Mouse (Mus musculus) c-Kit-positive CD71-positive TER-119-positive erythroid progenitor cells, embryonic 14.5 days (primary cell): ENCODE results near the gene Tbcc.
"Not testable (repeated sequence)": the region's sequence is repeated elsewhere in the genome, so short reads cannot be mapped to it uniquely, and the experiment has no call there.

ENCODE experiments used
- DNase-seq: peaks from one replicate; pipeline ENCODE4 v3.0.0-alpha.2; 2013; ENCODE audit warnings: low spot score

The Tbcc gene

DNA sequence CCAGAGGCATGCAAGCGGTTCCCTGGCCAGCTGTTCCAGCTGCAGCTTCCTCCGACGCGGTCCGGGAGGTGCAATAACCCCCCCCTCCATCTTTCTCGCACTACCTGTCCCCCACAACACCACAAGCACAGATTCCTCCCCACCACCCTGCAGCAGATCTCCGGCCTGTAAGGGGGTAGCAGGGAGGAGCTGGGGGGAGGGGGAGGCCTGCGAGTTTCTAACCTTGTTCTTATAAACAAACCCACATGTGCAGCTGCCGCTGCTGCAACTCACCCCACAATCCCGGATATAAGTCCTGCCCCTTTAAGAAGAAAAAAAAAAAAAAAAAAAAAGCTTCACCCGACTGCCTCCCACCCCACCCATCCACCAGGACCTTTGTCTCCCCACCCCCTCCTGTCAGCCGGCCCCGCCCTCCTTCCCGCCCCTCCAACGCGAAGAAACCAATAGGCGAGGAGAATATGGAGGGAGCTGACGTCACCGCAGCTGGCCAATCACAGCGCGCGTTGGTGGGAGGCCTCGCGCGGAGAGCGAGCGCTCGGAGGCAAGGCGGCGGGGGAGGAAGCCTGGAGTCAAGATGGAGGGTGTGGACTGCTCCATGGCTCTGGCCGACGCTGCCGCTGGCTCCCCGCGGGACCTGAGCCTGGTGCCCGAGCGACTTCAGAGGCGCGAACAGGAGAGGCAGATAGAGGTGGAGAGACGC is at the start of gene Tbcc:
Tbcc (plus strand) TSS at position 569 of the 700 bp plus-strand sequence.
- DNase-seq, result peak; percentile 98

DNA sequence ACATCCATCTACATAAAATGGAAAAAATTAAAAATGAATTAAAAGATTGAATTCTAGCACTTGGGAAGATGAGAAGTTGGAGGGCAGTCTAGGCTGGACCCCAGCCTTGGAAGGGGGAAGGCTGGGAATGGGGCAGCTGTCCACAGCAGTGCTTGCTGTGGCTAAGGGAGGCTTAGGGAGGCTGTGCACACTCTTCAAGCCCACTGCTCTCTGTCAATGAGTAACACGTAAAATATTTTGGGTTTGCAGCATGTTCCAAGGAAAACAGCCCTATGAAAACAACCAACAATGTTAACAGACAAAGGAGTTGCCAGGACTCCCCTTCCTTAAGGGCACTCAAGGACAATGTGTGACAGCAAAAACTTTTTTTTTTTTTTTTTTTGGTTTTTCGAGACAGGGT is 47.5 kb upstream of the Tbcc start:
- no peak for DNase-seq

DNA sequence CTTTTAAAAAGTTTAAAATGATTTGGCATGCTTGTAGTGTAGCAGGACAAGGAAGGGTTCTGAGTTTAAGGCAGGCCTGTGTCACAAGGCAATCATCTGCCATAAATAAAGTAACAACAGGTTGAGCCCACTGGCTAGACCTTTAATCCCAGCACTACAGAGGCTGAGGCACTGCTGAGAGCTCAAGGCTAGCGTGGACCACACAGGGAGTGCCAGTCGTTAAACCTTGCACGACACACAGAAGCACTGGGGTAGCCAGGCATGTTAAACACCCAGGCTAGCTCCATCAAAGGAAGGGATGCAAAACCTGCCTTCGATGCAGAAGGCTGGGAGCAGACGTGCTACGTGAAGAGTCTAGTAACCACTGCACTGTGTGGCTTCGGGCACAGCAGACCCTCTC is 46.8 kb upstream of the Tbcc start:
- DNase-seq, result no peak

DNA sequence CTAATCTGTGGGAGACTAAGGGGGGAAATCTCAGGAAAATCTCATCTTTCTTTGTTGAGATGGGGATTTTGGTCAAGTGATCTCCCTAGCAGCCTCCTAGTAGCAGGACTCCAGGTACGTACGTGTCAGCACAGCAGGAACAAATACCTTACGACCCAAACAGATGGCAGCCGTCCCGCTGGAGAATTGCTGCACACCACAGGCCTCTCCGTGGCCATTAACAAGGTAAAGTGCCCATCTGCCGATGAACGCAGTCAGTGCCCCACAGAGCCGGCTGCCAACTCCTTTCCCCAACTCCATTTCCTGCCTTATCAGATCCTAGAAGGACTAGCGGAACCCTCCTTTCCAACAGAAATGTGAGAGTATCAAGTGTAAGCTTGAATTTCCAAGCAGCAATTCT is 45.7 kb upstream of the Tbcc start:
- no peak for DNase-seq

DNA sequence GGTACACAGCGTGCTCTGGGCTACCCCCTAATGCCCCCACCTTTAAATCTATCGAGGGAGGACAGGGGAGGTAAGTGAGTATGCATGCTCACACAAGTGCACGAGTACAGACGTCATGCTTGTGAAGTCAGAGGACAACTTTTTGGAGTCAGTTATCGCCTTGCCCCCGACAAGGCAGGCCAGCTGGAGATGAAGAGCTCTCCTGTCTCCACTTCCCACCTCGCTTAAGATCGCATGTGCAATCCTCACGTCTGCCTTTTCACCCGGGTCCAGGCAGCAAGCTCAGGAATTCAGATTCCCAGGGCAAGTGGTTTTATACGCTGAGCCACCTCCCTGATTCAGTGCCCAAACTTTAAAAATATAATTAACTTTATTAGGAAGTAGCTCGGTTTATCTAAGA is 45.2 kb upstream of the Tbcc start:
- no peak for DNase-seq

DNA sequence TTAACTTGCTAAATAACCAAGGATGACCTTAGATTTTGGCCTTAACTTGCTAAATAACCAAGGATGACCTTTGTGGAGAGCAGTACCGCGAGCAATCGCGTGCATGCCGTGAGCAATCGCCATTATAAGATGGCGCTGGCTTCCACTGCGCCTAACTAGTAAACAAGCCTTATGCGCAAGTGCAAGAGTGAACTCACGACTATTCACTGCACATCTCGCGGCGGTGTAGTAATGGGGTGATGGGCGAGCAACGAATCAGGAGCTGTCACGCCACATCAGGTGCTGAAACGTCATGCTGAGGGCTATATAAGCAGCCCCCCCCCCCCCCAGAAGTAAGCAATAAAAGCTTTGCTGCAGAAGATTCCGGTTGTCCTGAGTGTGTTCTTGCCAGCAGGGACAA is 43.9 kb upstream of the Tbcc start:
- DNase-seq, result not testable (repeated sequence)

DNA sequence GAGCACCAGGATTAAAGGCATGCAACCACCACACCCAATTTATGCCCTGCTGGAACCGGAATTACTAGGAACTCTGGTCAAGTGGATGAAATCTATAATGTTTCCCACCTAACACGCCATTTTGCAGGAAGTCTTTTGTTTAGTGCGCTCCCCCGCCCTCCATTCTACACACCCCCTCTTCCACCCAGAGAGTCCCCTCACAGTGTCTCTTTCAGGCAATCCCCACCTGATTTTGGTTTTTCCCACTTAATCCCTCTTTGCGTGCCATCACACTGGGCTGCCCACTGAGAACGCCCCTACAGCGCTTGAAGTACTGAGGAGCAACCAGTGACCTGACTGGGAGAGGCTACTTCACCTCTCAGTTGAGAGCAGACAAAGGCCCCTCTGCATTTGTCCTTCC is 43.3 kb upstream of the Tbcc start:
- no peak for DNase-seq

DNA sequence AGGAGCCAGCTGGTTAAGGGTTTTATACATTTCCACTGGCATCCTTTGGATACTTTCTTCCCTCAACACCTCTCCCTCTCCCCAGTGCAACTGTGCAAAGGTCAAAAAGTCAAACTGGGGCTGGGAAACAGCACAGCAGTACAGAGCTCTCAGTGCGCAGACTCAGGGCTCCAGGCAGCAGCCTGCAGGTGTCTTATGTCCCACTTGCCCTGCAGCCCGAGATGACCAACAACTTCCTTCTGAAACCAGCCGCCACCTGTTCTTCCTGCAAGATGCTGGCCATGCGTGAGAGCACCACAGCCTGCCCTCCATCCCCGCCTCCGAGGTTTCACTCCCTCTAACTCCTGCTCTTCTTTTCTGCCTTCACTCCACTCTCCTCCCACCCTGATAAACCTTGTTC is 37.8 kb upstream of the Tbcc start:
- DNase-seq, result no peak

DNA sequence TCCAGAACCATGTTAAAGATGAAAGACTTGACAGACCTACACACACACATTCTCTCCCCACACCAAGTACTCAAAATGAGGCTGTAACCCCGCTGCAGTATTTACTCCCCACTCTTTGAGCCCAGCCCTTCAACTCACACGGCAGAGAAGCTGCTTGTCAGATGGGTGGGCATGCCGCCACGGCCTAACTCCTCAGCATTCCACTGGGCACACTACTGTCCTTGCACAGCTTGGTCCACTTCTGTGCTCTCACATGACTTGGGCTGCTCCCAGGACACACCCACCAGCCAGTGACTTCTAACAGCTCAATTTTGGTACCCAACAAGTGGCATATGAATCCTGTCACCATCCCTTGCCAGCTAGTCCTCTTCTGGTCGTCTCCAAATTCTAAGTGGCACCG is 37.2 kb upstream of the Tbcc start:
- DNase-seq, result no peak

DNA sequence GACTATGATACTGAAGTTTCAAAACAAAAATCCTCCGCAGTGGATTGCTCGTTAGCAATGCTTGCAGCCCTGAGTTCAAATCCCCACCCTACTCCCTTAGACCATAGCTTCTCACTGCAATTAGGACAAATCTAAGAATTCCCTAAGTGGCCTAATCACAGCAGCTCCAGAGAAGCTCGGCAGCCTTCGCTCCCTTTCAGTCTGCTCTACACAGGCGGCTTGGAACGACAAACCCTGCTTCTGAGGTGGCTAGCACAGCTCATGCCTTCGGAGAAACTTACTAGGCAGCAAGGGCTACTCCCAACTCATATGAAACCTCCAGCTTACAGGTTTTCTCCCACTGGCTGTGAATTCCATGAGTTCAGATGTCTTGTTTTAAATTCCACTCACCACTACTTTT is 36.4 kb upstream of the Tbcc start:
- no peak for DNase-seq

DNA sequence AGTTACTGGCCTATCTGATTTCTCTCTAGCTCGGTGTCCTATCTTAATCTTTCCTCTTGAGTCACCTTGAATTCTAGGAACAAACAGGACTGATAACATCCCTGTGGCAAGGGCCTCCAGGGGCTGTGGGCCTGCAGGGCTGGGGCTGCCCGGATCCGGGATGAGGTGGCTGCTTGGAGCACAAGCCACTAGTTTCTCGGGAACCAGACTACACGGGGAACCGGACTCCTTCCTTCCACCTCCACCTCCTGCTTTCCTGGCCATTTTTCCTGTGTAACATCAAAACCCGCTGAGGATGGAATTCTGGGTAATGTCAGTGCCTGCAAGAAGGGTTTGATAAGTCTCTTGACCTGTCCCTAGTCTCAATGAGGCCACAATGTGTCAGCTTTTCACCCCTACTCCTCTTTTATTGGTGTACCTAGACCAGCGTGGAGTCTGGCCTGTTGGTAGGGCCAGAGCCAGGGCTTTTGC is 35.8 kb upstream of the Tbcc start:
- no peak for DNase-seq

DNA sequence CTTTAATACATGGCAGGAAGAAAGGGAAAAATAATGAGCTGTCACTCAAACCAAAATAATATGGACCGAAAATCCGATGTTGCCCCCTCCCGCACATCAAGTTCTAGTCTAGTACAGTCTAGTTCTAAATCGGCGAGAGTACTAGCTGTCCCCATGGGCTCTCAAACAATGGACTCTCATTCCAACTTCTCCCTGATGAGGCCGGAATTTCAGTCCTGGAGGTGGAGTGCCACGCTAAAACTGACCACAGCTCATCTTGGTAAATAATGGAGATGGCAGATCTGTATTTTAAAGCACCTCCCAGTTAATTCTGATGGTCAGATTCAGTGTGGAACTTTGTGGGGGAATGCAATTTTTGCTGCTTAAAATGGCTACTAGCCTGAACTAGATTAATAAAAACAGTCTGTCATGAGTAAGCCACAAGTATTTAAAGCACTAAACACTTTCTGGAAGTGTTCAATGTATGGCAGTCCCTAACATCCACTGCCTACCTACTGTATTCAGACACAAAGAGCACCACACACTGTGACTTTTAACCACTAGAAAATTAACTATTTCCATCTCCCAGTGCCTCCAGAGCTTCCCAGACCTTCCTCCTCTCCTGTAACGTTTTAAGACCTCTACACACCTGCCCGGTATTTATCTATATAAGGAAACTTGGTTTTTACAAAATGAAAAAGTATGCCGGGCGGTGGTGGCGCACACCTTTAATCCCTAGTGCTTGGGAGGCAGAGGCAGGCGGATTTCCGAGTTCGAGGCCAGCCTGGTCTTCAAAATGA is 35.0 kb upstream of the Tbcc start:
- peak; percentile 26 for DNase-seq

DNA sequence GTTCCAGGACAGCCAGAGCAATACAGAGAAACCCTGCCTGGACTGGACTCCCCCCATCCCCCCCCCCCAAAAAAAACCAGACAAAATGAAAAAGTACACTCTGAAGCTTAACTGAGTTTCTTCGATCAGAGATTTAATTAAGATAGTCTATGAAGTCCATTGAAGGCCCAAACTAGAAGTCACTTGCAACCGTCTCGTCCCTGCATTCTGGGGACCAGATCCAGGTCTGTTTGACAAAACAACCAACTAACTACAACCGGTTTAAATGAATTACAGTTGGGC is 34.4 kb upstream of the Tbcc start:
- DNase-seq, result no peak

DNA sequence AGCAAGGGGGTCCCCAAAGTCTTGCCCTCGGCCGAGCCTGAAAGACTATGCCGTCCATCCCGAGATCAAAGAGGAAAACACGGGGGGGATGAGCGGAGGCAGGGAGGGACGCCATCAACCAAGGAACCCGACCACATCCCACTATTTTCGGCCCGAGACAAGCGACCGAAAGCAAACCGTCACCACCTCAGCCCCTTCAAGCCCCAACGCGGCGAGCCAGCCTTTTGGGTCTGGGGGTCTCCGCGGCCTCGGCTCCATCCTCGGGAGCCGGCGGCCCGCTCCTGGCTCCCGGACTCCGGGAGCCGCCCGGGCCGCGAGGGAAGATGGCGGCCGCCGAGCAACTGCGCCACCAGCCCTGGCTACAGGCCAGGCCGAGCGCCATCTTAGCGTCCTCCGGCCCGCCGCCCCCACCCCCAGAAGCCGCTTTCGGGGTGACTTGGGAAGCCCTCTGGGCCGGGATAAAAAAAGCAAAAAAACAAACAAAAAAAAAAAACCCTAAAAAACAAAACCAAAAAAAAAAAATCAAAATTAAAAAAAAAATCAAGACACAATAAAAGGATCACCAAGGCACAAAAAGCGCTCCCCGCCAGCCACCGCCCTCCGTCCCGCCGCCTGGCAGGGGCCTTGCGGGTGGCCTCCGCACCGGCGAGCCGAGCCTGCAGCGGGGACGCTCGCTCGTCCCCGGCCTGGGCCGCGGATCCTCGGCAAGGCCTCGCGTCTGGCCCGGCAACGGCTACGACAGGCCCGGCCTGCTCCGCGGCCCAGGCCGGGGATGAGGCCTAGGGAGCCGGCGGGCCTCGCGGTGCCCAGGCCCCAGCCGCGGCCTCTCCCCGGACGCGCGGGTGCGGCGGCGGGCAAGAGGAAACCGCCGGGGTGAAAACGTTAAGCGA is 33.8 kb upstream of the Tbcc start:
- peak; percentile 67 for DNase-seq

DNA sequence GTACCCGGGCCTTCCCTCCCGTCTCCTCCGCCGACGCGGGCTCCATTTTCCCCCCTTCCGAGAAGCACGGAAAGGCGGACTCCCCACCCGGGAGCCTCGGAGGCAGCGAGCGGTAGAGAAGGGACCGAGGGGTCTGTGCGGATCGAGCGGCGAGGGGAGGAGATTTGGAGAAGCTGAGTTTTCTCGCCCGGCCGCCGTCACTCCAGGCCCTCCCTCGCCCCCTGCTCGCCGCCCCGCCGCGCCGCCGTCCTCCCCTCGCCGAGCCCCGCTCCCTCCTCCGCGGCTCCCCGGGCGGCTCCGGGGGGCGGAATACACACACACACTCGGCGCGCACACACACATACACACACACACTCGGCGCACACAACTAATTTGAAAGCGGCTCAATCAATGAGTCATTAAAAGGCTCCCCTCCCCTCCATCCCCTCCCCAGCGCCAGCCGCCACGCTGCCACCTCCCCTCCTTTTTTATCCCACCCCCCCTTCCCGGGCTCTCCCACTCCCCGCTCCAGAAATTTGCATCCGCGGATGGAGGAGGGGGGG is 33.1 kb upstream of the Tbcc start:
- DNase-seq, result peak; percentile 48

DNA sequence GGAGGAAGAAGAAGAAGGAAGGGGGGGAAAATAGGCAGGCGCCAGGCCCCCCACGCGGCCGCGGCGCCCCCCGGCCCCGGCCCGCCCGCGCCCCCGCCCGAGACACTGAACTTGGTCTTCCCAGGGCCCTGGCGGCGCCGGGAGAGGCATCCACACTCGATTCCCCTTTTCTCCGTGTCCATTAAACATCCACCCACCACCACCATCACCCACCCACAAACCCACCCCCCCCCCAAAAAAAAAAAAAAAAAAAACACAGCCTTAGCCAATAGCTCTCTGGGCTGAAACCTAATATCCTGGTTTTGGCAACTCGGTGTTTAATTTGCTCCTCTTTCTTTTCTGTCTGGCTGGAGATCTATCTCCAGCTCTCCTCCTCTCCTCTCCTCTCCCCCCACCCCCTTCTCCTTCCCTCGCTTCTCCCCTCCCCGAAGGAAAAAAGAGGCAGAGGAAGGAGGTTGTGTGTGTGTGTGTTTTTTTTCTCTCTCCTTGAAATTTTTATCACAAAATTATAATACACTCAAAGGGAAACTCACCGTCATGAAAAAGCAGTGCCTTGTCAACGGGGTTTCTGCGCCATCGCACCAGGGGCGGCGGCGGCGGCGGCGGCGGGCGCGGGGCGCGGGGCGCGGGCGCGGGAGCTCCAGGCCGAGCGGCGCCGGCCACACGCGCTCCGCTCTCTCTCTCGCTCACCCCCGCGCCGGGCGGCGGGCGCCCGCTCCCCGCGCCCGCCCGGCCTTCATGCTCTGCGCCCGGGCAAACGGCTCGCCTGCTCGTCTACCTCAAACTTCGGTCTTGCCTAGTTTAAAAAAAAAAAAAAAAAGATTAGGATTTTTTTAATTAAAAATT is 32.4 kb upstream of the Tbcc start, which contains the start of gene Bicral:
Bicral (minus strand) TSS at position 580 of the 846 bp plus-strand sequence.
- DNase-seq, result peak; percentile 44

DNA sequence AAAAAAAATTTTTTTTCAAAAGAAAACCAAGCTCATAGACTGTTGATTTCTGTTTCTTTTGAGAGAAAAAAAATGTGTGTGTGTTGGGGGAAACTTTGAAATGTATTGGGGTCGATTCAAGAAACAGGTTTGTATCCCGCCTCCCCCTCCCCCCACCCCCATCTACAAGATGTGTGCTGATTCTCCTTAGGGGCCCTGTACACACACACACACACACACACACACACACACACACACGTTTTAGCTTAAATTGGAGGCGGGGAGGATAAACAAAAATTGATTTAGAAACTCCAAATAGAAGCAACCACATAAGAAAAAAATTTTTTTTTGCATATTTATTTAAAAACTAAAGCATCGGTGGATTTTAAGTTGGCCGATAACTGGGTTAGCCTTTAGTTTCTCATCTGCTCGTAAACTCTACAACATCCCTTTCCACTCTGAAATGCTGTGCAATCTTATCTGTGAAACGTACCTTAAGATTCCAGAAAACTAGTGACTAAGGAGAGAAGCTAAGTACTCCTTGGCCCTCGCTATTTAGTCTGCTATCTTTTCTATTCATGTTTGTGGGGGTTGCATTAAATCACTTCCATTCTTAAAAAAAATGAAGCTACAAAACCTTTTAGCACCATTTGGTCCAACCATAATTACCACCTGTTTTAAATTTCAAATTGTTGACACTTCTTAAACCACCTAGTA is 31.6 kb upstream of the Tbcc start:
- DNase-seq, result peak; percentile 20

DNA sequence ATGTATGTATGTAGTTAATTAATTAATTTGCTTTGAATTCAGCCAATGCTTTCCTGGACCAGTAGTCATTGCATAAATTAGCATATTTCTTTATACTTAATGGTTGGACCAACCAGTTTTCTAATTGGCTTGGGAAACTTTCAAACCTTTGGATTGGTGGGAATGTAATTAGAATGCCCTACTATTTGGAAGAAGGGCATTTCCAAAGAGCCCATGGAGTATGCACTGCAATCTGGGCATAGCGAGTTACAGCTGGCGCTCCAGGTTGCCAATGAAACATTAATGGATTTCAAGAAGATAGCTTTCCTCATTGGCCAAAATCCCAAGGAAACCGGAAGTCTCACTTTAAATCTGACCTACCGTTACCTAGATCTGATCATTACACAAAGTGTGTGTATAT is 30.4 kb upstream of the Tbcc start:
- DNase-seq, result no peak

DNA sequence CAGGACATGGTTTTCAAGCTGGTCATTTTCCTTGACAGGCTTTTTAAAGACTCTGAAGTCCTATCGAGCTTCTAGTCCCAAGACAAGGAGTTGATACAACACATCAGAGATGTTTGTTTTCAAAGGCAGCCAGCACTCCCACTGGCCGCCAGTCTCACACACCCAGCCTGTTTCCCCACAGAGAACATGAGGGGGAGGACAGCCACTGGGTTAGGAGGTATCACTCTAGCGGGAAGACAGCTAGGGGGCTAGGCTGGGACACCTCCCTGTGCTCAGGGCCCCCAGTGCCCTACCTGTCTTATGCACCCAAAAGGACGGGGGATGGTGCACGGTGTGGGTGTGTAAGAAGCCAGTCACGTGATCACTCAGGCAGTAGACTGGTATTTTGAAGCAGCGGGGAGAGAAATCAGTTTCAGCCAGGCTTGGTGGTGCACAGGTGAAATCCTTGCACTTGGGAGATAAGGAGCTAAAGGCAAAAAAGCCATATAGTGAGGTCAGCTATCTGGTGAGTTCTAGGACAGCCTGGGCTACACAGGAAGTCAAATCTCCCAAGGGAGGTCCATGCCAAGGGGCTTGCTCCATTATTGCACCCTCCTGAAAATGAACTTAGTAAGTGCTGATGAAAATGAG is 25.8 kb upstream of the Tbcc start:
- peak; percentile 39 for DNase-seq

DNA sequence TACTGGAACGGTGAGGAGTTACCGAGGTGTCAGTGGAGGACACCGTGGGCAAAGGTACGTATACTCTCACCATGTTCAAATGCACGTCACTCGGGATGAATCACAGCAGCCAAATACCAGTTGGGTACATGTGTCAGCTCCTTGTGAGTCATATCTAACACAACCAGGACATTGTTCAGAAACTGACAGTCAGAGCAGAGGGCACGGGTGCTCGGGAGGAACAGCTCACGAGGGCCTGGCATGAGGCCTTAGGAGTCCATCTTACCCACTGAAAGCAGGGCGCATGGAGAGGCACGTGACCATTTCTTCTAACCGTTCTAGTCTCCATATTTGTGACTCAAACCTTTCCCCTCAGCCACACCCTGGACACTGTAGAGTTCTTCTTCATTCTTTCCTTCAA is 23.6 kb upstream of the Tbcc start:
- no peak for DNase-seq
